ENCODE assay signal across 12 mouse cellular contexts in the genomic region with DNA sequence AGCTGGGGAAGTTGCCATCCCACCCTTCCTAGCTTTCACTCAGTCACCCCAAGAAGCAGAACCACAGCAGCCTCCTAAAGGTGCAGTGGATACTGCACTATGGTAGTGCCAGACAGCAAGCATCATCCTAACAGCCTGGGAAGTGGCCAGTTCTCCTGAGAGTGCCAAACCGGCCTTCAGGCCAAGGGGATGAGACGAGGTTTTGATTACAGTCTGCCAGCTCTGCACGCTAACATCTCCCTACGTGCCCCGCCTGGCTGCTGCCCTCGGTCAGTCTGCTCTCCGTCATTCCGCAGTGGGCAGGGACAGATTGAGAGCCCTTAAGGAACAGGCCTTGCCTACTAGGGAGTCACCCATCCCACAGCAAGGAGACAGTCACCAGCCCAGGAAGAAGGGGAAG.
DNase-seq lines count a peak whose midpoint lies in the region; ATAC-seq and TF ChIP-seq lines count a peak whose summit lies in the region.
"Had no signal": no experiment of that assay in that cellular context is flagged by ENCODE, and none has a peak within 500 bp of the region (broad histone marks: within the 10 kb centered on the region; RNA-seq: fewer than 3 reads in every experiment).

No protein-coding gene starts in this region.

- no peaks in the 10 kb centered on the region for H3K36me3 ChIP-seq in hindbrain, postnatal 0 days (ENCODE audit: insufficient read depth, low read length)
- H3K36me3 ChIP-seq in hindbrain, embryonic 14.5 days (replicated peaks; ENCODE audit: control insufficient read depth, insufficient read depth), result no peaks in the 10 kb centered on the region
- H3K36me3 ChIP-seq in limb, embryonic 13.5 days, result peaks cover 30% of the 10 kb centered on the region
- H3K36me3 ChIP-seq: liver, embryonic 15.5 days had no signal

- TF ChIP-seq CTCF in hindbrain, postnatal 0 days (IDR thresholded peaks at IDR 0.05; ENCODE audit: low read depth), result no peak

- H3K4me3 ChIP-seq in hindbrain, postnatal 0 days (ENCODE audit: low read length), result no peak overlapping the region
- no peak overlapping the region for H3K4me3 ChIP-seq in hindbrain, embryonic 14.5 days (replicated peaks; ENCODE audit: low read length)
- H3K4me3 ChIP-seq in limb, embryonic 13.5 days, result no peak overlapping the region
- H3K4me3 ChIP-seq: liver, embryonic 15.5 days had no signal

- no peak overlapping the region for H3K9ac ChIP-seq in hindbrain, postnatal 0 days (replicated peaks; ENCODE audit: low read length)
- no peak overlapping the region for H3K9ac ChIP-seq in hindbrain, embryonic 14.5 days
- no peak overlapping the region for H3K9ac ChIP-seq in limb, embryonic 13.5 days
- H3K9ac ChIP-seq: liver, embryonic 15.5 days had no signal

- no peak overlapping the region for H3K4me2 ChIP-seq in hindbrain, postnatal 0 days (ENCODE audit: low read depth, low read length)
- H3K4me2 ChIP-seq in hindbrain, embryonic 14.5 days (replicated peaks), result no peak overlapping the region
- H3K4me2 ChIP-seq in limb, embryonic 13.5 days (replicated peaks), result no peak overlapping the region
- H3K4me2 ChIP-seq: liver, embryonic 15.5 days; midbrain, embryonic 11.5 days had no signal

- no peaks in the 10 kb centered on the region for H3K9me3 ChIP-seq in hindbrain, postnatal 0 days (ENCODE audit: low read length)
- H3K9me3 ChIP-seq in hindbrain, embryonic 14.5 days (ENCODE audit: control insufficient read depth, low read length), result no peaks in the 10 kb centered on the region
- no peaks in the 10 kb centered on the region for H3K9me3 ChIP-seq in limb, embryonic 13.5 days
- H3K9me3 ChIP-seq: liver, embryonic 15.5 days had no signal

- DNase-seq in cerebellum, postnatal 25 days, result peak; percentile 40 to 61
- no peak for DNase-seq in cerebellum, adult 11-12 months
- DNase-seq in hindbrain, postnatal 0 days (ENCODE audit: low spot score), result peak; percentile 28
- DNase-seq in hindbrain, embryonic 14.5 days (ENCODE audit: low spot score), result no peak
- DNase-seq in ovary, adult 18-20 months (ENCODE audit: low spot score), result peak; percentile 49
- DNase-seq in ovary, postnatal 10 days (ENCODE audit: low spot score), result no peak
- DNase-seq in left cerebral cortex, postnatal 25 days (ENCODE audit: low spot score in 2 of 2), result no peak

- ATAC-seq in hindbrain, postnatal 0 days, result no peak
- ATAC-seq in hindbrain, embryonic 14.5 days (ENCODE audit: low FRiP score), result no peak
- 0 out of 2 replicates have a peak, but pooled peaks have one; percentile 16 for ATAC-seq in limb, embryonic 13.5 days (ENCODE audit: low FRiP score, low read depth)
- ATAC-seq: activated CD4-positive, CD25-positive, alpha-beta regulatory T cell, adult 4 months; intestine, embryonic 16.5 days had no signal

- intact Hi-C loops in left cerebral cortex, postnatal 25 days (cut with DNase I), result no loop called here

- H3K4me1 ChIP-seq in hindbrain, postnatal 0 days (ENCODE audit: insufficient read depth, low read length), result no peaks in the 10 kb centered on the region
- no peaks in the 10 kb centered on the region for H3K4me1 ChIP-seq in hindbrain, embryonic 14.5 days (replicated peaks; ENCODE audit: control insufficient read depth, insufficient read depth, low read length)
- peaks cover 56% of the 10 kb centered on the region for H3K4me1 ChIP-seq in limb, embryonic 13.5 days
- H3K4me1 ChIP-seq: liver, embryonic 15.5 days had no signal

- H3K27me3 ChIP-seq in hindbrain, postnatal 0 days (ENCODE audit: insufficient read depth, low read length), result no peaks in the 10 kb centered on the region
- no peaks in the 10 kb centered on the region for H3K27me3 ChIP-seq in hindbrain, embryonic 14.5 days (ENCODE audit: control insufficient read depth, insufficient read depth, low read length)
- H3K27me3 ChIP-seq in limb, embryonic 13.5 days, result peaks cover 4% of the 10 kb centered on the region; the same call in 1 of the 2 replicates
- H3K27me3 ChIP-seq: liver, embryonic 15.5 days had no signal

- 58% methylated on average over 8 of the region's 8 CpGs for WGBS in hindbrain, postnatal 0 days
- WGBS in hindbrain, embryonic 14.5 days, result 76% methylated on average over 8 of the region's 8 CpGs
- 57% methylated on average over 8 of the region's 8 CpGs for WGBS in limb, embryonic 13.5 days

- H3K27ac ChIP-seq in hindbrain, postnatal 0 days, result no peak overlapping the region
- H3K27ac ChIP-seq in hindbrain, embryonic 14.5 days, result no peak overlapping the region
- peak overlapping the region; percentile 77 for H3K27ac ChIP-seq in limb, embryonic 13.5 days
- H3K27ac ChIP-seq: liver, embryonic 15.5 days had no signal

Comparison
In these comparisons a context has a peak if more than half of its experiments do, and no peak if none do; other contexts are left out.
1. DNase-seq: peak in cerebellum, postnatal 25 days (2 of 2), hindbrain, postnatal 0 days (single experiment) and ovary, adult 18-20 months (single experiment); none in cerebellum, adult 11-12 months (single experiment), hindbrain, embryonic 14.5 days (single experiment), ovary, postnatal 10 days (single experiment) and left cerebral cortex, postnatal 25 days (0 of 2).